Mouse (Mus musculus) ES-Bruce4 (cell line): ENCODE data around the gene Glrp1.

Experiments
- CTCF ChIP-seq: IDR thresholded peaks from one replicate; pipeline ENCODE4 v1.8.1; 2011; ENCODE audit warnings: low read depth, low read length
- POLR2A ChIP-seq: IDR thresholded peaks from one replicate; pipeline ENCODE4 v1.8.1; 2011; ENCODE audit warnings: low read length; ENCODE audit not compliant: insufficient read depth

- TF ChIP-seq CTCF (no peak), POLR2A (no peak)
Measured at GRCm38 (mm10) chr1:88525622-88526021, 15.8 kb upstream of the Glrp1 start.
